Mouse (Mus musculus) forebrain, postnatal 0 days (tissue): ENCODE data around the gene Vars. TPM values are rescaled to one million over a fixed set of nuclear protein-coding genes. Genes with fewer than 3 reads are reported as not detected.
A peak's percentile ranks its signal among the peaks of the same experiment; 100 is the strongest.

ENCODE experiments used
- ATAC-seq: fragments of 200-750 bp; cut with Nextera tagmentation; 2 replicates; pipeline ENCODE4 v1.8.0; 2017; ENCODE audit warnings: mild to moderate bottlenecking, moderate library complexity
- DNase-seq: peaks from one replicate; pipeline ENCODE4 v3.0.0-alpha.2; 2015
- H3K27ac ChIP-seq: fragments of 300-500 bp; sonication (generic); 2 replicates; pipeline ENCODE4 v1.5.1; 2014; ENCODE audit warnings: low read depth, mild to moderate bottlenecking, antibody characterized with exemption, low read length, moderate library complexity, mixed read lengths
- H3K27me3 ChIP-seq: fragments of 300-500 bp; sonication (generic); 2 replicates; pipeline ENCODE4 v1.6.1; 2014; ENCODE audit warnings: mild to moderate bottlenecking, low read length, mixed read lengths; ENCODE audit not compliant: insufficient read depth
- H3K36me3 ChIP-seq: fragments of 300-500 bp; sonication (generic); 2 replicates; pipeline ENCODE4 v1.6.1; 2014; ENCODE audit warnings: mild to moderate bottlenecking, moderate library complexity; ENCODE audit not compliant: insufficient read depth
- H3K4me1 ChIP-seq: fragments of 300-500 bp; sonication (generic); 2 replicates; pipeline ENCODE4 v1.6.1; 2014; ENCODE audit warnings: antibody characterized with exemption; ENCODE audit not compliant: insufficient read depth
- H3K4me2 ChIP-seq: fragments of 300-500 bp; sonication (generic); 2 replicates; pipeline ENCODE4 v1.6.1; 2014; ENCODE audit warnings: low read depth, mild to moderate bottlenecking, moderate library complexity
- H3K4me3 ChIP-seq: fragments of 300-500 bp; sonication (generic); 2 replicates; pipeline ENCODE4 v1.5.1; 2014; ENCODE audit warnings: low read depth, low read length, mixed read lengths
- H3K9ac ChIP-seq: fragments of 300-500 bp; sonication (generic); 2 replicates; pipeline ENCODE4 v1.6.1; 2014; ENCODE audit warnings: mild to moderate bottlenecking
- H3K9me3 ChIP-seq: fragments of 300-500 bp; sonication (generic); 2 replicates; pipeline ENCODE4 v1.6.1; 2016; ENCODE audit warnings: low read length
- CTCF ChIP-seq: sonication (generic); IDR thresholded peaks from 2 replicates; pipeline ENCODE4 v1.5.1; 2016; ENCODE audit warnings: antibody characterized with exemption, control low read depth, low read depth
- WGBS: fragments of 180-500 bp; shearing (Covaris S2); extraction: QIAGEN DNeasy Blood & Tissue Kit; methylation state at CpG from one replicate; pipeline ENCODE4 v1.1.7; 2014; 5-methylcytosine and 5-hydroxymethylcytosine counted together
- polyA plus RNA-seq: library from polyadenylated mRNA; unstranded; fragments of >200 nt; fragmentation: Nextera tagmentation; extraction: Ambion mirVana; gene quantifications from 2 replicates; pipeline ENCODE4 v1.2.1, GENCODE M21; 2015
- total RNA-seq: library from RNA; depleted of rRNA; stranded (reverse); fragments of >200 nt; gene quantifications from 2 replicates; pipeline ENCODE4 v1.2.3, GENCODE M21; 2014

Vars gene
- total and polyA plus RNA-seq, 2 experiments from 2014 or later = 45.4 to 93.4 TPM

DNA sequence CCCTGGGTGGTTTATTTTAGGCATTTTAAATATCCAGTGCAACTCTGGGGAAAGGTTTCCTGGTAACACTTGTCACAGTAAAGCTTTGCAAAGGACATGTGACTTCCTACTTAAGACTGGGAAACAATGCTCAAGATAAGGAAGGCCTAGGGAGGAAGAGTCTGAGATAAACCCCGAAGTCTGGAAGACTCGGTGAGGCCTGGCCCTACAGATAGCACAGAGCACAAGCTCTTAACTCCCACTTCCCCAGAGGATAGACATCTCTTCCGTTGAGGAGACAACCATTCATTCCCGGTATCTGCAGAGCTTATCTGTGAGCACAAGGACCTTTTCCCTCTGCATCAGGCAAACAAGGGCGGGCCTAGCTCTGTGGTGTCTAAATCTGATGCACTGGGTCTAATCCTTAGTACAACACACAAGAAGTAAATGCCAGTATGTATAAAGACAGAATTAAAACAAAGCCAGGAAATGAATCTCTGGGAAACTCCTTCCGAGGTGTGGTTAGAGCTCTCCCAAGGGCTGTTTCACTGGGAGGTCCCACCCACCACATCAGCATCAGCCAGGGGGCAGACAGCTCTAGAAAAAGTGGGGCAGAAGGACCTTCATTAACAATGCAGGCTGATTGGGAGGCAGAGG is 21.2 kb downstream of the Vars start:
- no peak for TF ChIP-seq CTCF
- Histone ChIP-seq H3K36me3 (no peaks in the 10 kb centered on the region), H3K9ac (no peak overlapping the region), H3K27me3 (no peaks in the 10 kb centered on the region; the same call in 1 of the 2 replicates), H3K4me2 (no peak overlapping the region), H3K4me3 (no peak overlapping the region), H3K4me1 (peaks cover 4% of the 10 kb centered on the region; the same call in 1 of the 2 replicates), H3K9me3 (no peaks in the 10 kb centered on the region), H3K27ac (peak overlapping the region; percentile 21; the same call in 1 of the 2 replicates)
- no peak for DNase-seq
- ATAC-seq = no peak
- WGBS = 62% methylated on average over 6 of the region's 6 CpGs

GRCm38 (mm10) chr17:35022541-35023060 is 21.8 kb downstream of the Vars start:
- Histone ChIP-seq H3K4me3 (no peak overlapping the region), H3K9ac (no peak overlapping the region), H3K9me3 (no peaks in the 10 kb centered on the region), H3K4me2 (no peak overlapping the region), H3K27me3 (no peaks in the 10 kb centered on the region; the same call in 1 of the 2 replicates), H3K4me1 (peaks cover 4% of the 10 kb centered on the region; the same call in 1 of the 2 replicates), H3K36me3 (no peaks in the 10 kb centered on the region), H3K27ac (no peak overlapping the region)
- WGBS = 91% methylated on average over 8 of the region's 8 CpGs
- ATAC-seq (no peak), DNase-seq (no peak)
- TF ChIP-seq CTCF = no peak

DNA sequence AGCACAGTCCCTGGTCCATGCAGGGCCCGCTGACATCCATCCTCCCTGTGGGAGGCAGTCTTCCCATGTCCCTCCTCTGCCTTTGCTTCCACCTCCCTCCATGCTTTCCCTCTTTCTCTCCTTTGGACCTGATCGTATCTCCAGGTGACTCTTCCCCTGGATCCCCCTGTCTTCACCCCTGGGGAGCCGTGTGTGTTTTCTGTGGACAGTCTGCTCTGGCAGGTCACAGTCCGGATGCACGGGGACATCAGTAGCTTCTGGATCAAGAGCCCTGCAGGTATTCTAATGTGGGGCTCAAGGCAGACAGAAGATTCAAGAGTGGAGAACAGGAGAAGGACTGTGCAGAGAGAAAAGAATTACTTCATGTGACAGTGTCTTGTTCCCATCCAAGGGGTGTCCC is 22.4 kb downstream of the Vars start:
- ATAC-seq = no peak
- Histone ChIP-seq H3K36me3 (no peaks in the 10 kb centered on the region), H3K9me3 (no peaks in the 10 kb centered on the region), H3K4me3 (no peak overlapping the region), H3K27me3 (no peaks in the 10 kb centered on the region; the same call in 1 of the 2 replicates), H3K9ac (no peak overlapping the region), H3K4me2 (no peak overlapping the region), H3K27ac (no peak overlapping the region), H3K4me1 (peaks cover 4% of the 10 kb centered on the region; the same call in 1 of the 2 replicates)
- no peak for DNase-seq
- 82% methylated on average over 5 of the region's 5 CpGs for WGBS
- TF ChIP-seq CTCF = no peak

DNA sequence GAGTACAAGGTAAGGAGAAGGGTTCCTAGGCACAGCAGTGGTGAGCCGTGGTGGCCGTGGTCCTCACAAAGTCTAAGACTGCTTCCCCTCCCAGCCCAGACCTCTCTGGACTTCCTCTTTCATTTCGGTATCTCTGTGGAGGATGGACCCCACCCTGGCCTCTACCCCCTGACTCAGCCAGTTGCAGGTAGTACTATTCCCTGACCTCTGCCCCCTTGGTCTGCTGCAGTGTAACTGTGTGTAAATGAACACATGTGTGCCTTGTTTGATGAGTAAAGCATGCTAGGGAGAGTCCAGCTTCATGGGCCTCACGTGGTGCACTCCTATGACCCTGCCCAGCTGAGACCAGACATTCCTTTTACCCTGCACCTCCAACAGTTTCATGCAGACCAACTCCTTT is 23.0 kb downstream of the Vars start:
- no peaks in the 10 kb centered on the region; the same call in 1 of the 2 replicates for H3K27me3 ChIP-seq
- H3K4me1 ChIP-seq = peaks cover 4% of the 10 kb centered on the region; the same call in 1 of the 2 replicates
- H3K4me2 ChIP-seq = no peak overlapping the region
- WGBS = 84% methylated on average over 4 of the region's 4 CpGs
- H3K9ac ChIP-seq = no peak overlapping the region
- H3K4me3 ChIP-seq = no peak overlapping the region
- no peaks in the 10 kb centered on the region for H3K36me3 ChIP-seq
- no peaks in the 10 kb centered on the region for H3K9me3 ChIP-seq
- ATAC-seq = no peak
- no peak for DNase-seq
- no peak overlapping the region for H3K27ac ChIP-seq
- no peak for TF ChIP-seq CTCF

DNA sequence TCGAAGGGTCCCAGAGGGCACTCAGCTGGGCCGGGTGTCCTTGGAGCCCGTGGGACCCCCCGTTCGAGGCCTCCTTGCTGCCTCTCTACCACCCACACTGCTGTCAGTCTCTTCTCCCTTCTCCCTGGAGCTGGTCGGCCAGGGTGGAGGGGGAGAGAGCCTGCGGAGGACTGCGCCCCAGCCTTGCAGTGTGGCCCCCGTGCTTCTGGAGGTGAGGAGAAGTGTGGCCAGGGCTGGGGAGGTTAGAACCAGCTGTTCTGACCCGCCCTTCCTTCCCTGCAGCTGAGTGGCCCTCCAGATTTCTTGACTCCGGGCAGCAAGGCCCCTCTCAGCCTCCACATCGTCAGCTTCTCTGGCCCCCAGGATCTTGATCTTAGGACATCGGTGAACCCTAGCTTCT is 23.5 kb downstream of the Vars start:
- H3K36me3 ChIP-seq = no peaks in the 10 kb centered on the region
- DNase-seq (no peak), ATAC-seq (no peak)
- WGBS = 83% methylated on average over 12 of the region's 13 CpGs
- no peak overlapping the region for H3K4me3 ChIP-seq
- no peak overlapping the region for H3K9ac ChIP-seq
- H3K4me2 ChIP-seq = no peak overlapping the region
- no peak for TF ChIP-seq CTCF
- H3K9me3 ChIP-seq = no peaks in the 10 kb centered on the region
- H3K27me3 ChIP-seq = no peaks in the 10 kb centered on the region; the same call in 1 of the 2 replicates
- H3K27ac ChIP-seq = no peak overlapping the region
- peaks cover 4% of the 10 kb centered on the region; the same call in 1 of the 2 replicates for H3K4me1 ChIP-seq

DNA sequence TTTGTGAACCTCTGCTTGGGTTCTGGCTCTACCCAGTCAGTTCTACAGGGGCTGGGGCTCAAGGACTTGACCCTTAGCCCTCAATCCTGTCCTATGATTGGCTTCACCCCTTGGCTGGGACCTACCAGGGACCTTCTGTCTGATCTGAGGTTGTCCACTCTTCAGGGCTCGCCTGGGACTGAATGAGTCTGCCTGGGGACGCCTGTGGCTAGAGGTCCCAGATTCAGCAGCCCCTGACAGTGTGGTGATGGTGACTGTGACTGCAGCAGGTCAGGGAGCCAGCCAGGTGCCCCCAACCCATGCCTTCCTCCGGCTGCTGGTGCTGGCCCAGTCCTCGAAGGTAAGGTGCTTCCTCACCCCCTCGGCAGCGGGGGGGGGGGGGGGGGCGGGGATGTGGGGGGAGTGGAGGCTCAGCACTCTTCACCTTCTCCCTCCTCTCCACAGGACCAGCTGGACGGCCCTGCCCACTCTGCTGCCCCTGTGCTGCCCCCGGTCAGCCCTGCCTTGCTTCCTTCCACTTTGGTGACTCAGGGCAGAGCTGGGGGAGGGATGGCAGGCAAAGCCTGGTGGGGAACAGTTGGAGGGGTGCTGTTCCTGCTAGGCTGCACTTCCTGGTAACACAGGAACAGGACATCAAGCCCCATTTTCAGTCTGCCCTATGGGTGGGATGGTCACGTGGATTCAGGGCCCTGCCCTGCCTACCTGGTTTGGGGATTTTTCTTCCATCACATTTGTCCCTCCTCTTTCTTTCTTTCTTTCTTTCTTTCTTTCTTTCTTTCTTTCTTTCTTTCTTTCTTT is 24.1 kb downstream of the Vars start:
- no peaks in the 10 kb centered on the region for H3K9me3 ChIP-seq

More for the DNA sequence above, 24.1 kb downstream of the Vars start:
- Histone ChIP-seq H3K9ac (no peak overlapping the region), H3K4me1 (peaks cover 4% of the 10 kb centered on the region; the same call in 1 of the 2 replicates), H3K27me3 (no peaks in the 10 kb centered on the region; the same call in 1 of the 2 replicates), H3K4me2 (no peak overlapping the region), H3K36me3 (no peaks in the 10 kb centered on the region), H3K27ac (no peak overlapping the region), H3K4me3 (no peak overlapping the region)
- DNase-seq = no peak
- no peak for ATAC-seq
- TF ChIP-seq CTCF = no peak
- 64% methylated on average over 8 of the region's 10 CpGs for WGBS
